Mouse (Mus musculus) forebrain, postnatal 0 days (tissue): ENCODE data around the gene Dab2ip. TPM values are rescaled to one million over a fixed set of nuclear protein-coding genes. Genes with fewer than 3 reads are reported as not detected.

Experiments used
- ATAC-seq: fragments of 200-750 bp; cut with Nextera tagmentation; 2 replicates; pipeline ENCODE4 v1.8.0; 2017; ENCODE audit warnings: mild to moderate bottlenecking, moderate library complexity
- DNase-seq: peaks from one replicate; pipeline ENCODE4 v3.0.0-alpha.2; 2015
- H3K27ac ChIP-seq: fragments of 300-500 bp; sonication (generic); 2 replicates; pipeline ENCODE4 v1.5.1; 2014; ENCODE audit warnings: low read depth, mild to moderate bottlenecking, antibody characterized with exemption, low read length, moderate library complexity, mixed read lengths
- H3K27me3 ChIP-seq: fragments of 300-500 bp; sonication (generic); 2 replicates; pipeline ENCODE4 v1.6.1; 2014; ENCODE audit warnings: mild to moderate bottlenecking, low read length, mixed read lengths; ENCODE audit not compliant: insufficient read depth
- H3K36me3 ChIP-seq: fragments of 300-500 bp; sonication (generic); 2 replicates; pipeline ENCODE4 v1.6.1; 2014; ENCODE audit warnings: mild to moderate bottlenecking, moderate library complexity; ENCODE audit not compliant: insufficient read depth
- H3K4me1 ChIP-seq: fragments of 300-500 bp; sonication (generic); 2 replicates; pipeline ENCODE4 v1.6.1; 2014; ENCODE audit warnings: antibody characterized with exemption; ENCODE audit not compliant: insufficient read depth
- H3K4me2 ChIP-seq: fragments of 300-500 bp; sonication (generic); 2 replicates; pipeline ENCODE4 v1.6.1; 2014; ENCODE audit warnings: low read depth, mild to moderate bottlenecking, moderate library complexity
- H3K4me3 ChIP-seq: fragments of 300-500 bp; sonication (generic); 2 replicates; pipeline ENCODE4 v1.5.1; 2014; ENCODE audit warnings: low read depth, low read length, mixed read lengths
- H3K9ac ChIP-seq: fragments of 300-500 bp; sonication (generic); 2 replicates; pipeline ENCODE4 v1.6.1; 2014; ENCODE audit warnings: mild to moderate bottlenecking
- H3K9me3 ChIP-seq: fragments of 300-500 bp; sonication (generic); 2 replicates; pipeline ENCODE4 v1.6.1; 2016; ENCODE audit warnings: low read length
- CTCF ChIP-seq: sonication (generic); IDR thresholded peaks from 2 replicates; pipeline ENCODE4 v1.5.1; 2016; ENCODE audit warnings: antibody characterized with exemption, control low read depth, low read depth
- WGBS: fragments of 180-500 bp; shearing (Covaris S2); extraction: QIAGEN DNeasy Blood & Tissue Kit; methylation state at CpG from one replicate; pipeline ENCODE4 v1.1.7; 2014; 5-methylcytosine and 5-hydroxymethylcytosine counted together
- polyA plus RNA-seq: library from polyadenylated mRNA; unstranded; fragments of >200 nt; fragmentation: Nextera tagmentation; extraction: Ambion mirVana; gene quantifications from 2 replicates; pipeline ENCODE4 v1.2.1, GENCODE M21; 2015
- total RNA-seq: library from RNA; depleted of rRNA; stranded (reverse); fragments of >200 nt; gene quantifications from 2 replicates; pipeline ENCODE4 v1.2.3, GENCODE M21; 2014

The Dab2ip gene
- total and polyA plus RNA-seq, 2 experiments from 2014 or later: 65.4 to 119 TPM

GRCm38 (mm10) chr2:35574643-35575042 lies 16.6 kb downstream of the Dab2ip start:
- ATAC-seq (no peak), DNase-seq (no peak)
- no peaks in the 10 kb centered on the region for H3K36me3 ChIP-seq
- no peak for TF ChIP-seq CTCF
- no peak overlapping the region for H3K27ac ChIP-seq
- H3K9ac ChIP-seq: no peak overlapping the region
- H3K9me3 ChIP-seq: no peaks in the 10 kb centered on the region
- no peaks in the 10 kb centered on the region for H3K4me1 ChIP-seq
- no peak overlapping the region for H3K4me2 ChIP-seq
- H3K27me3 ChIP-seq: no peaks in the 10 kb centered on the region
- H3K4me3 ChIP-seq: no peak overlapping the region
- WGBS: 67% methylated on average over 1 of the region's 1 CpGs

- Histone ChIP-seq H3K4me2 (no peak overlapping the region), H3K36me3 (no peaks in the 10 kb centered on the region), H3K27ac (no peak overlapping the region), H3K4me1 (no peaks in the 10 kb centered on the region), H3K27me3 (peaks cover 5% of the 10 kb centered on the region; the same call in 1 of the 2 replicates), H3K4me3 (no peak overlapping the region), H3K9me3 (no peaks in the 10 kb centered on the region), H3K9ac (no peak overlapping the region)
- 82% methylated on average over 3 of the region's 3 CpGs for WGBS
- no peak for TF ChIP-seq CTCF
- DNase-seq (no peak), ATAC-seq (no peak)
Measured at GRCm38 (mm10) chr2:35576675-35577074, 18.6 kb downstream of the Dab2ip start.

GRCm38 (mm10) chr2:35580111-35580510 lies 22.0 kb downstream of the Dab2ip start:
- peaks cover 7% of the 10 kb centered on the region; the same call in 1 of the 2 replicates for H3K27me3 ChIP-seq
- peaks cover 3% of the 10 kb centered on the region; the same call in 1 of the 2 replicates for H3K4me1 ChIP-seq
- ATAC-seq (no peak), DNase-seq (no peak)
- no peaks in the 10 kb centered on the region for H3K36me3 ChIP-seq
- WGBS: 67% methylated on average over 4 of the region's 4 CpGs
- no peak for TF ChIP-seq CTCF
- H3K9me3 ChIP-seq: no peaks in the 10 kb centered on the region
- no peak overlapping the region for H3K4me3 ChIP-seq
- H3K4me2 ChIP-seq: no peak overlapping the region
- H3K9ac ChIP-seq: no peak overlapping the region
- H3K27ac ChIP-seq: no peak overlapping the region

GRCm38 (mm10) chr2:35581501-35582340 lies 23.7 kb downstream of the Dab2ip start:
- Histone ChIP-seq H3K4me2 (peak overlapping the region; percentile 91), H3K9me3 (no peaks in the 10 kb centered on the region), H3K4me3 (peak overlapping the region; percentile 46), H3K27me3 (peaks cover 10% of the 10 kb centered on the region; the same call in 1 of the 2 replicates), H3K4me1 (peaks cover 3% of the 10 kb centered on the region; the same call in 1 of the 2 replicates), H3K9ac (peak overlapping the region; percentile 58), H3K36me3 (no peaks in the 10 kb centered on the region), H3K27ac (no peak overlapping the region)
- DNase-seq (peak; percentile 55), ATAC-seq (peak; percentile 63)
- 2% methylated on average over 67 of the region's 76 CpGs for WGBS
- peak; percentile 37; the same call in 1 of the 2 replicates for TF ChIP-seq CTCF

GRCm38 (mm10) chr2:35582341-35582941 lies 24.4 kb downstream of the Dab2ip start:
- Histone ChIP-seq H3K4me1 (peaks cover 3% of the 10 kb centered on the region; the same call in 1 of the 2 replicates), H3K27me3 (peaks cover 10% of the 10 kb centered on the region; the same call in 1 of the 2 replicates), H3K4me2 (peak overlapping the region; percentile 91), H3K9me3 (no peaks in the 10 kb centered on the region), H3K36me3 (no peaks in the 10 kb centered on the region), H3K4me3 (peak overlapping the region; percentile 46), H3K9ac (peak overlapping the region; percentile 58; the same call in 1 of the 2 replicates), H3K27ac (no peak overlapping the region)
- ATAC-seq (no peak; the same call in 1 of the 2 replicates), DNase-seq (no peak)
- no peak for TF ChIP-seq CTCF
- 0% methylated on average over 36 of the region's 46 CpGs for WGBS

- H3K4me1 ChIP-seq: peaks cover 3% of the 10 kb centered on the region; the same call in 1 of the 2 replicates
- no peaks in the 10 kb centered on the region for H3K36me3 ChIP-seq
- H3K27ac ChIP-seq: no peak overlapping the region
- H3K9ac ChIP-seq: no peak overlapping the region
- no peaks in the 10 kb centered on the region for H3K9me3 ChIP-seq
- H3K27me3 ChIP-seq: peaks cover 10% of the 10 kb centered on the region; the same call in 1 of the 2 replicates
- DNase-seq (no peak), ATAC-seq (no peak)
- H3K4me3 ChIP-seq: no peak overlapping the region
- no peak overlapping the region for H3K4me2 ChIP-seq
- no peak for TF ChIP-seq CTCF
- 63% methylated on average over 5 of the region's 5 CpGs for WGBS
Measured at GRCm38 (mm10) chr2:35583406-35583805, 25.3 kb downstream of the Dab2ip start.

- peaks cover 10% of the 10 kb centered on the region; the same call in 1 of the 2 replicates for H3K27me3 ChIP-seq
- no peak for DNase-seq
- H3K4me1 ChIP-seq: peaks cover 3% of the 10 kb centered on the region; the same call in 1 of the 2 replicates
- H3K27ac ChIP-seq: no peak overlapping the region
- H3K36me3 ChIP-seq: no peaks in the 10 kb centered on the region
- H3K4me2 ChIP-seq: no peak overlapping the region
- H3K9me3 ChIP-seq: no peaks in the 10 kb centered on the region
- no peak overlapping the region for H3K9ac ChIP-seq
- WGBS: 89% methylated on average over 3 of the region's 3 CpGs
- no peak overlapping the region for H3K4me3 ChIP-seq
- no peak for ATAC-seq
- TF ChIP-seq CTCF: no peak
Measured at GRCm38 (mm10) chr2:35584011-35584410, 25.9 kb downstream of the Dab2ip start.
